13 mouse cellular contexts compared by ENCODE assay signal in genomic region chr12:8936210-8936609, GRCm38 (mm10). TPM values are rescaled to one million over a fixed set of nuclear protein-coding genes. Genes with fewer than 3 reads are reported as not detected.
A peak's percentile ranks its signal among the peaks of the same experiment; 100 is the strongest.
DNase-seq lines count a peak whose midpoint lies in the region; ATAC-seq and TF ChIP-seq lines count a peak whose summit lies in the region.
"Not testable (repeated sequence)": the region's sequence is repeated elsewhere in the genome, so short reads cannot be mapped to it uniquely, and the experiment has no call there.
"Had no signal": no experiment of that assay in that cellular context is flagged by ENCODE, and none has a peak within 500 bp of the region (broad histone marks: within the 10 kb centered on the region; RNA-seq: fewer than 3 reads in every experiment).

No protein-coding gene starts in this region.

- TF ChIP-seq CTCF in embryonic fibroblast, embryonic 13.5 days (IDR thresholded peaks at IDR 0.05; ENCODE audit: borderline replicate concordance, insufficient read depth, low read length), result not testable (repeated sequence)
- TF ChIP-seq CTCF in stomach, postnatal 0 days (IDR thresholded peaks at IDR 0.05; ENCODE audit: low read depth), result peak; percentile 60

- not testable (repeated sequence) for ATAC-seq in stomach, postnatal 0 days (ENCODE audit: low FRiP score, low TSS enrichment)

- H3K36me3 ChIP-seq in stomach, postnatal 0 days (ENCODE audit: control insufficient read depth, insufficient read depth, low read length), result peaks cover 19% of the 10 kb centered on the region; the same call in 1 of the 2 replicates

- TF ChIP-seq EP300 in stomach, postnatal 0 days (optimal IDR thresholded peaks at IDR 0.05), result not testable (repeated sequence)

- not testable (repeated sequence) for H3K27me3 ChIP-seq in stomach, postnatal 0 days (ENCODE audit: control insufficient read depth, insufficient read depth, low read length)

- not testable (repeated sequence) for H3K4me2 ChIP-seq in stomach, postnatal 0 days (replicated peaks; ENCODE audit: low read depth)

- DNase-seq in ES-CJ7 (ENCODE audit: low read depth, low spot score), result peak; percentile 41
- DNase-seq in adrenal gland, postnatal 10 days, result peak; percentile 38
- DNase-seq in induced T-regulatory cell, adult 2 months (ENCODE audit: low read depth), result peak; percentile 39
- DNase-seq in left cerebral cortex, postnatal 4 days, result peak; percentile 17
- peak; percentile 54 for DNase-seq in lung, postnatal 14 days
- DNase-seq in stomach, postnatal 0 days (ENCODE audit: low spot score), result not testable (repeated sequence)

- H3K4me1 ChIP-seq in embryonic fibroblast, embryonic 13.5 days (ENCODE audit: control insufficient read depth, insufficient read depth, low read length), result peaks cover 16% of the 10 kb centered on the region
- not testable (repeated sequence) for H3K4me1 ChIP-seq in stomach, postnatal 0 days (replicated peaks; ENCODE audit: control insufficient read depth, insufficient read depth)

- intact Hi-C loops in left cerebral cortex, postnatal 4 days (cut with DNase I), result not testable (repeated sequence)

- peak overlapping the region; percentile 14; the same call in 1 of the 2 replicates for H3K27ac ChIP-seq in embryonic fibroblast, embryonic 13.5 days (ENCODE audit: insufficient read depth, low read length)
- not testable (repeated sequence) for H3K27ac ChIP-seq in stomach, postnatal 0 days (replicated peaks)

- WGBS in stomach, postnatal 0 days, result 62% methylated on average over 4 of the region's 4 CpGs

- not testable (repeated sequence) for H3K9ac ChIP-seq in stomach, postnatal 0 days (ENCODE audit: low read length)

- not testable (repeated sequence) for H3K4me3 ChIP-seq in embryonic fibroblast, embryonic 13.5 days (ENCODE audit: insufficient read depth, low read length); stomach, postnatal 0 days (ENCODE audit: low read depth, low read length)

- TF ChIP-seq POLR2A in embryonic fibroblast, embryonic 13.5 days (IDR thresholded peaks at IDR 0.05; ENCODE audit: low read depth, low read length), result not testable (repeated sequence)

- H3K9me3 ChIP-seq in stomach, postnatal 0 days (ENCODE audit: control insufficient read depth, low read length), result not testable (repeated sequence)

RNA-seq across cellular contexts. Expression of gene Matn3, which starts 11.5 kb away (rescaled TPM):
- total RNA-seq in adrenal gland, postnatal 10 days (2021), result under 1 TPM in 1 of 2 experiments, not detected in 1; 0.30 TPM
- 0.33 and 0.48 TPM in 2 replicates for polyA plus RNA-seq in embryonic fibroblast, embryonic 13.5 days (2011; ENCODE audit: insufficient read length, low read depth, missing spikeins)
- under 1 TPM; 0.14 to 0.20 TPM for total RNA-seq in left cerebral cortex, postnatal 4 days (2021)
- 0.18 and 0.27 TPM in 2 replicates for polyA plus RNA-seq in stomach, postnatal 0 days (2015; fragmentation: Nextera tagmentation; extraction: Ambion mirVana)
- total RNA-seq: common myeloid progenitor, adult 5-6 weeks; layer of hippocampus, postnatal 14 days had no signal
- polyA plus RNA-seq: activated CD4-positive, CD25-positive, alpha-beta regulatory T cell, adult 4 months; G1E; gonadal fat pad, adult 2 months; macrophage had no signal

RNA-seq across cellular contexts. Expression of gene Laptm4a, which starts 14.7 kb away (rescaled TPM):
- 100 to 1,000 TPM; 391 to 397 TPM for total RNA-seq in adrenal gland, postnatal 10 days (2021)
- 780 and 861 TPM in 2 replicates for polyA plus RNA-seq in embryonic fibroblast, embryonic 13.5 days (2011; ENCODE audit: insufficient read length, low read depth, missing spikeins)
- total RNA-seq in left cerebral cortex, postnatal 4 days (2021), result 100 to 1,000 TPM; 186 to 191 TPM
- polyA plus RNA-seq in stomach, postnatal 0 days (2015; fragmentation: Nextera tagmentation; extraction: Ambion mirVana), result 299 and 327 TPM in 2 replicates

RNA-seq across cellular contexts. Expression of gene Wdr35, which starts 37.5 kb away (rescaled TPM):
- 10 to 100 TPM; 12.4 to 15.4 TPM for total RNA-seq in adrenal gland, postnatal 10 days (2021)
- 31.9 and 33.4 TPM in 2 replicates for polyA plus RNA-seq in embryonic fibroblast, embryonic 13.5 days (2011; ENCODE audit: insufficient read length, low read depth, missing spikeins)
- total RNA-seq in left cerebral cortex, postnatal 4 days (2021), result 10 to 100 TPM; 35.1 to 39.3 TPM
- polyA plus RNA-seq in stomach, postnatal 0 days (2015; fragmentation: Nextera tagmentation; extraction: Ambion mirVana), result 3.9 and 4.8 TPM in 2 replicates
- polyA plus RNA-seq: G1E had no signal
